Mouse (Mus musculus) kidney, adult 11 months (tissue): ENCODE results near the gene Slc22a1.

ENCODE experiments used
- DNase-seq: peaks from one replicate; pipeline ENCODE4 v3.0.0; 2022

The Slc22a1 gene

DNA sequence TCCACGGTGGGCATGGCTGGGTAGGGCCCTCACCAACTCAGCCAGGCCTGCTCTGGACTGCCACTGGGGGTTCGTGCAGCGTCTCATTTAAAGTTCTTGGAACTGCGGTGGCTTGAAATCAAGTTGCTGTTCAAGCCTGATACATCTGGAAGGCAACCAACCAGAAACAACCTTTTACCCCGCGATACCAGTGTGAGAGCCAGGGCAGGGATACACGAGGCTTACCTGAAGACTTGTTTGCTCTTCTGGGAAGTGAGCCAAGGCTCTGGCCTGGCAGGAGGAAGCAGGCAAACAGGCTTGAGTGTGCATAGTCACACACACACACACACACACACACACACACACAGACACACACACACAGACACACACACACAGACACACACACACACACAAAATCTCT is at the start of gene Slc22a1:
TSS of gene Slc22a1 (minus strand) at position 184 of the 400 bp plus-strand sequence.
- peak; percentile 89 for DNase-seq

GRCm38 (mm10) chr17:12724767-12725744 is 49.4 kb upstream of the Slc22a1 start:
- DNase-seq: peak; percentile 41

DNA sequence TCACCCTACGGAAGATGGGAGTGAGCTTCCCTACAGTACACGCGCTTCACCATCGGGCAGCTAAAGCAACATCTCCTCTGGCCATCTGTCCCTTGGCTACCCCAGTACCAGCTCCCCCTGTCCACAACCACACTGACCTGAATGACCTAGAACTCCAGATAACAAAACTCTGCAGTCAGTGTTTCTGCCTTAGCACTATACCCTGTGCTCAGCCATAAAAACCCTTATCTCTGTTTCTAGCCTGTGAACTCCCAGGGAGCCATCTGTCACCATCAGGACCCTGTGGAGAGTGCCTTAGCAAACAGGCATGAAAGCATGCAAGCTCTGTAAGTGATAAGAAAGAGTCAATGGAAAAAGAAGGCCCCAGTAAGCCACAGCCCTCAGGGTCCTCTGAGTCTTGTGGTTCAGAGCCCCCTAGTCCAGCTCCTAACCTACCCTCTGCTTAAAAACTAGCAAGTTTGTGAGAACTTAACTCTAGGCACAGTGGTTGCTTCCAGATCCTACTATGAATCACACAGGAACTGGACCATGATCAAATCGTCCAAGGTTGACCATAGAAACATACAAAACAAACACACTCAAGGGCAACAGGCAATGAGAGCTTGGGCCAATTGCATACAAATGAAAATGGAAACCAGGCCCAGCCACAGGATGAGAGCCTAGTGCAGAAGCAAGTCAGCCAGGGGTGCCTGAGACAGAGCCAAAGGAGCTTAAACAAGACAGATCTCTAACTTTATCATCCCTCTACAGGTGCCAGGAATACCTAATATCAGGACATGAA is 48.5 kb upstream of the Slc22a1 start:
- DNase-seq: no peak

GRCm38 (mm10) chr17:12722622-12723021 is 47.0 kb upstream of the Slc22a1 start:
- no peak for DNase-seq

DNA sequence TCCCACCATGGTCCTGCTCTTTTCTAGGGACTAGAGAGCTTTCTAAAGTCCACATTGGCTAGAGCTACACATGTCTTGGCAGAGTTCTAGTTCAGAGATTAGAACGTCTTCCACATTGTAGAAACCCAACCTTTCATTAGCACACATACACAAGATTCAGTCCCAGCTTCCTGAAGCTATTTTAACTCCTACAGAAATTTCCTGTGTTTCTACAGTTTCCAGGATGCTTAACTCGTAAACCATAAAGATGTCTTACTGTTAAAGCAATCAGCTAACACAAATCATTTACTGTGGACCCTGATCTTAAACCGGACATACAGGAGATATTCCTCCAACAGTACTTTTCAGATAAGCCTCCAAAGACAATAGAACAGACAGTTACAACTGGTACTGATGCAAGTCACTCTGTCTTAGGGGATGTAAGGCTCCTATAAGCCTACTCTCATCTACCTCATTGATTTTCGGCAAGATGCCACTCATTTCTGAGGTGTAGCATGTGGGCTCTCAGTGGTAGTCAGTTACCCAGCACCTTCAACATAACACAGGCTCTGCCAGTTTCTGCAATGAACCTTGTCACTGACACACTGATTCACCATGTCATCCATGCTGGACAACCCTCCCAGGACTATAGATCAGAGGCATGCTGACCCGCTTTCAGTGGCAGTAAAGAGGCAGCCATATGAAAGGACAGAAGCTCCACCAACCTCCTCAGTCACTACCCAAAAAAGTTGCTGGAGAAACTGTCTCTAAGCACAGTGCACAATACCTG is 45.7 kb upstream of the Slc22a1 start:
- DNase-seq: no peak

- no peak for DNase-seq
Observed at GRCm38 (mm10) chr17:12718251-12718650, 42.6 kb upstream of the Slc22a1 start.

GRCm38 (mm10) chr17:12717445-12717844 is 41.8 kb upstream of the Slc22a1 start:
- no peak for DNase-seq

DNA sequence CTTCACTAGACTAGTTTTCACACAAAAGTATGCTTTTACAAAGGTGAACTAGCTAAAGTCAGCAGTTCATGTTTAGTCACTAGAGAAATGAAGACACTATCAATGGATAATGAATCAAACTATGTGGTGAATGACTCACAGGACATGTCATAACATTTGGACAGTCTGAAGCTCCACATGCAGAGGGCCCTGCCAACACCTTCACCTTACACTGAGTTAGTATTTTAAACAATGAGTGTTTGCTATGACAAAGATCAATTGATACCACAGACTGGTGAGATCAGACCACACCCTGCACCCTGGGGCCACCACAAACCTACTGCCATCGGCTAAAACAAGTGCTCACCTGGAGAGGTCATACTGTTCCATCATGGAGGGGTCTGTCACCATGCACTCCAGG is 39.4 kb upstream of the Slc22a1 start:
- DNase-seq: no peak

GRCm38 (mm10) chr17:12714080-12714561 is 38.5 kb upstream of the Slc22a1 start:
- DNase-seq: no peak

DNA sequence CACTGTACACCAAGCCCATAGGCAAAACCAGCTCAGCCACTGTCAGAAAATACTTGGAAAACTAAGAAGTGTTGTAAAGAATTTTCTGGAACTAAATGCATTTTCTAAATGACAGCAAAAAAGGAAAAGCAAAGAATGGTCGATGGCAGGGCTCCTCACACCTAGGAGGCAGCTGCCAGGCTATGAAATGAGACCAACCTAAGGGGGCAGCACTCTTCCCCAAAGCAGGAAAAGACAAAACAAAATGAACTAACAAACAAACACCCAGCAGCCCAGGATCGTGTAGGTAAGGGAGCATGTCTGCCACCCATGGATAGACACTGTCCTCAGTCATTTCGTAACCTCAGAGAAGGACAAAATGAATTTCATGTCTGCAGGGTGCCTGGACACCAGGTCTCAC is 37.4 kb upstream of the Slc22a1 start:
- no peak for DNase-seq

- no peak for DNase-seq
Observed at GRCm38 (mm10) chr17:12712191-12712590, 36.6 kb upstream of the Slc22a1 start.

- no peak for DNase-seq
Observed at GRCm38 (mm10) chr17:12710976-12711375, 35.3 kb upstream of the Slc22a1 start.

GRCm38 (mm10) chr17:12710050-12710780 is 34.6 kb upstream of the Slc22a1 start:
- no peak for DNase-seq

GRCm38 (mm10) chr17:12708398-12708797 is 32.8 kb upstream of the Slc22a1 start:
- DNase-seq: no peak

DNA sequence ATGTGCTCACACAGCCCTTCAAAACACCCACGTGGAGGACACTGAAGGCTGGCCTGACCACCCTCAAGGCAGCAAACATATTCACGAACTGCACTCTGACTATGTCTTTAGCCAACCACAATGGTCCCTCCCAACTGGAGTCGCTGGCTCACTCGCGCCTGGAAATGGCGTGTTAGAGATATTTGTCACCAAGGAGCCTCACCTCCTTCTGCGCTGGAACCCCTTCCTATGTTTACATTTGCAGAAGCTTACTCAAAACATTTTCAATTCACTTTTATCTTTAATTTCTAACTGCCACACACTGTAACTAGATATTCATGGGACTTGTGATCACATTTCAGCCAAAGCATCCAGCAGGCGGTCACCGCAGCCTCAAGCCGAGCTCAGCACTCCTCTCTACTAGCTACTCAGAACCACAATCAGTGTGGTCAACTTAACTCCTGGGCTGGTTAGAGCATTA is 31.0 kb upstream of the Slc22a1 start:
- no peak for DNase-seq

DNA sequence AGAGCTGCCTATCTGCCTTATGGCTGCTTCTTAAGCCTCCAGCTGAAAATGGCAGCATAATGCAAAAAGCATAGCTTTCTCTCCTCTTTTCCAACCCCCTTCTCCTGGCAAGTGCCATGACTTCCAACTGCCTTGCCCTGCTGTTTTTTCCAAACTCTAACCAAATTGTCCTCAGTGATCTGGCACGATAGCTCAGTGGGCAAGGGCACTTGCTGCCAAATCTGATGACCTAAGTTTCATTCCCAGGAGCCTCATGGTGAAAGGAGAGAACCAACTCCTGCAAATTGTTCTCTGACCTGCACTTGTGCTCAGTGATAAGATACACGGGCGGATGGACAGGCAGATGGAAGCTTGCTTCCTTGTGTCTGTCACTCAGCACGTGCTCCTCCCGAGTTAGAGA is 27.3 kb upstream of the Slc22a1 start:
- DNase-seq: no peak

DNA sequence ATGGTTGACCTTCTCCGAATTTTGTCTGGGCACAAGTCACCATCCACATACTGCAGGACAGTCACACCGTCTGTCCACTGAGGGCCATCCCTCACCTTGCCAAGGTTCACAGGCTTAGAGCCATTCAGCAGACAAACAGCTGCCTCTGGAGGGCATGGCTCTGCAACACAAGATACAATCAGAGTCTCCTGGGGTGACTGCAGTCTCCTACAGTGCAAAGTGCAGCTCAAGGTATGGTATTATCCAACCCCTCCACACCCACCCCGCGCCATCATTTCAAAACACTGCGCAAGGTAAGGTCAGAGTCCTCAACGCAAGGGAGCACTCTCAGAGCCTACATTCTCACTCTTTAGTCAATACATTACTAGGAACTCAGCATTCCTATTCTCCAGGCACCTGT is 24.7 kb upstream of the Slc22a1 start:
- DNase-seq: no peak

DNA sequence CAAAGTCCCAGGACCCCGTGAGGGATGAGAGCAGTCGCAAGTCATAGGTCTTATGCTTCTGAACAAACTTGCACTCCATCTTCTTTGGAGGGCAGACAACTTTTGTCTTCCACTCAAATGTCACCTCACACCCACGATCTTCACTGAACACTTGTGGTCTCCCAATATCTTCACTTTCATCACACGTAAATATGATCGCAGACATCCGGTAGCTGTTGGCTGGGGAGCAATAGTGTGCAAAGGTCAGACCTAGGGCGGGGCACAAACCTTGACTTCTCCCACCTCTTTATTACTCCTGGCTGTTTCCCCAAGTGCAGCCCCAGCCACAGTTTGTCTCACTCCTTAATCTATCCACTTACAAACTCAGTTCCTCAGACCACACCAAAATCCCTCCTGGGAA is 16.3 kb upstream of the Slc22a1 start:
- DNase-seq: no peak

DNA sequence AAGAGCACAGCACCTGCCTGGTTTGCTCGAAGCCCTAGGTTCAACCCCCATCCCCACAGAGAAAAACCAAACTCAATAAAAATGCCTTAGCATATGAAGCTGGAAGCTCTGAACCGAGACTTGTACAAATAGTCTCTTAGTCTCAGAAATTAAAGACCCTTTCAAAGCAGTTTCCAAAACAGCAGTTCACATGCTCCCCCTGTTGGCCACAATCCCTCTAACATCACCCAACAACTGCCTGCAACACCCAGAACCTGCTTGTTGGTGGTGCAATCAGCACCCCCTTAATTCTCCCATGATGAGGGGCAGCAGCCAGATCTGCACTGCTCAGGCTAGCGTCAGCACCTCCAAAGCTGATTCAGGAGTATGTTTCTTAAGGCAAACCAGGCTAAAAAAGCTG is 13.9 kb upstream of the Slc22a1 start:
- no peak for DNase-seq

- peak; percentile 36 for DNase-seq
Observed at GRCm38 (mm10) chr17:12688427-12689110, 12.9 kb upstream of the Slc22a1 start.

GRCm38 (mm10) chr17:12684928-12685624 is 9.4 kb upstream of the Slc22a1 start:
- DNase-seq: no peak
